Mouse (Mus musculus) 3T3-L1 (cell line): Measurements from ENCODE around the gene Olfr1222.
"Not testable (repeated sequence)": the region's sequence is repeated elsewhere in the genome, so short reads cannot be mapped to it uniquely, and the experiment has no call there.

Source experiments
- DNase-seq: peaks from one replicate; pipeline ENCODE4 v3.0.0-alpha.2; 2015; ENCODE audit warnings: low read depth, low spot score

Olfr1222 gene

GRCm38 (mm10) chr2:89132954-89133353 lies at the start of gene Olfr1222:
Gene Olfr1222 (minus strand): TSS chr2:89133054.
- no peak for DNase-seq

GRCm38 (mm10) chr2:89174569-89174968 lies 41.7 kb upstream of the Olfr1222 start, which contains the start of gene Olfr1225:
Gene Olfr1225 (minus strand): TSS chr2:89174669.
- DNase-seq, result no peak

DNA sequence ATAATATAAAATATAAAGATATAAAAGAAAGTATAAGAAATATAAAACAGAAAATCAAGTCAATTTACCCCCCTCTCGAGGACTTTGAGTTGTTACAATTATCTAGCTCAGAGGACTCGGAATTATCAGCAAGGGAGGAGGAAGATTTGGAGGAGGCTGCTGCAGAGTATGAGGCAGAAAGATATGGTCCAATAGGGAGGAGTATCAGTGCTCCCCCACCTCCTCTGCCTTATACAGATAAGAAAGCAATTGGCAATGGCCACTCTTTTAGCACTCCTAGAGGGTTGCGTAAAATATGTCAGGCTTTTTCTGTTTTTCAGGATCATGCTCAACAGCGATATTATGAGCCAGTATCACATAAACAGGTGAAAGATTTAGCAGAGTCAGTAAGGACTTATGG lies 31.9 kb upstream of the Olfr1222 start:
- not testable (repeated sequence) for DNase-seq

- DNase-seq, result not testable (repeated sequence)
Observed at GRCm38 (mm10) chr2:89163991-89164390, 31.1 kb upstream of the Olfr1222 start, which contains the start of gene Olfr1224-ps1. Gene Olfr1224-ps1 (minus strand): TSS chr2:89164091.

GRCm38 (mm10) chr2:89151460-89151859 lies 18.6 kb upstream of the Olfr1222 start, which contains the start of gene Olfr1223:
Gene Olfr1223 (minus strand): TSS chr2:89151560.
- no peak for DNase-seq

- DNase-seq, result no peak
Observed at GRCm38 (mm10) chr2:89117183-89117582, 15.7 kb downstream of the Olfr1222 start, which contains the start of gene Olfr1221. Gene Olfr1221 (minus strand): TSS chr2:89117283.

- no peak for DNase-seq
Observed at GRCm38 (mm10) chr2:89106735-89107134, 26.1 kb downstream of the Olfr1222 start, which contains the start of gene Olfr1220. Gene Olfr1220 (minus strand): TSS chr2:89106835.

DNA sequence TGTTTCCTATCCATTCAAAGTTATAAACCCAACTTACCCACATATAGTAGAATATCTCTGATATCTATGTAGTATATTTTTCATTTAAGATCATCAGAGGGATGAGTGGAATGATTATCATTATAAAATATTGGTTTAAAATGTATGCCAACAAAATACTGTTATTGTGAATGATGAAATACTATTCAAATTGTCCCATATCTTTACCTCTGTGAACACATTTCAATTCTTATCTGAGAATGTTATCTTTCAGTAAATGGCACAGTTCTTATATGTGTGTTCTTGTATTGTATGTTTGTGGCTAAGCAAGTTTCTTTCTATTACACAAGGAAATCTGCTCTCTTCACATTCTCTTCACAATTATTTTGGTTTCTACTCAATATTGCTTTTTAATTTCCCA lies 27.2 kb downstream of the Olfr1222 start:
- no peak for DNase-seq

GRCm38 (mm10) chr2:89093848-89094247 lies 39.0 kb downstream of the Olfr1222 start:
- DNase-seq, result no peak

GRCm38 (mm10) chr2:89083413-89083812 lies 49.4 kb downstream of the Olfr1222 start, which contains the start of gene Olfr1219:
Gene Olfr1219 (minus strand): TSS chr2:89083513.
- DNase-seq, result no peak

GRCm38 (mm10) chr2:89081487-89081886 lies 51.4 kb downstream of the Olfr1222 start:
- DNase-seq, result no peak
